Mouse (Mus musculus) adrenal gland, postnatal 36 days (tissue): ENCODE results near the gene 1700025G04Rik. TPM values are rescaled to one million over a fixed set of nuclear protein-coding genes. Genes with fewer than 3 reads are reported as not detected.

ENCODE experiments used
- DNase-seq, 2 experiments: peaks; one replicate each; pipeline ENCODE4 v3.0.0; 2021; ENCODE audit warnings: mixed read lengths in 1 of 2
- long read RNA-seq, 2 experiments: library from polyadenylated mRNA; stranded (forward); transcript quantifications; one replicate each; pipeline ENCODE4 v2.0.0; 2021; ENCODE audit warnings: borderline sequencing depth in 2 of 2
- total RNA-seq, 2 experiments: library from RNA; stranded (reverse); gene quantifications; 2 replicates each; pipeline ENCODE4 v1.2.3; 2021

1700025G04Rik gene
- total RNA-seq: 10 to 100 TPM; 51.0 to 92.3 TPM
- long read RNA-seq, experiment 1, full-length matches to known transcripts: 40 of 54 reads
- long read RNA-seq, experiment 1, partial matches to known transcripts: 2 of 54 reads
- long read RNA-seq, experiment 1, other reads (novel, unspliced or antisense): 12 of 54 reads
- long read RNA-seq, experiment 2, full-length matches to known transcripts: 15 of 21 reads
- long read RNA-seq, experiment 2, partial matches to known transcripts: 0 of 21 reads
- long read RNA-seq, experiment 2, other reads (novel, unspliced or antisense): 6 of 21 reads

DNA sequence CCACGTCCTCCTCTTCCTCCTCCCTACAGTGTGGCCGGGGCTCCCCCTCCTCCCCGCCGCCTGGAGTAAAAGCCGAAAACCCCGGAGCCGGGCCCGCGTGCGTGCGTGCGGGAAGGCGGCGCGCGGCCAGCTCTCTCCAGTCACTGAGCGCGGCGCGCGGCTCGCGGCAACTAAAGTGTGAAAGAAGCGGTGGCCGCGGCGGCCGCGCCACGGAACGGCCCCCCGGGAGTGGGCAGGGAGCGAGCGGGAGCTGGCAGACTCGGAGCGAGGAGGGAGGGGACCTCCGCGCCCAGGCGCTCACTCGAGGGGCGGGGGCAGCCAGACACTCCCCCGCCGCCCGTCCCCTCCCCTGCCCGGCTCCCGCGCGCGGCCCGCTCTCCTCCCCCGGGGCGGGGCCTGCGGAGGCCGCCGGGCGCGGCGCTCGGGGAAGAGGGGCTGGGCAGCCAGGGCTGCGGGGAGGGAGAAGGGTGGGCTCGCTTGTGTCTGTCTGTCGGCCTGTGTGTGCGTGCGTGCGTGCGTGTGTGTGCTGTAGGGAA is at the start of gene 1700025G04Rik:
Gene 1700025G04Rik (minus strand): TSS at position 108 of the 536 bp plus-strand sequence.
- DNase-seq: peak; percentile 93 to 96

DNA sequence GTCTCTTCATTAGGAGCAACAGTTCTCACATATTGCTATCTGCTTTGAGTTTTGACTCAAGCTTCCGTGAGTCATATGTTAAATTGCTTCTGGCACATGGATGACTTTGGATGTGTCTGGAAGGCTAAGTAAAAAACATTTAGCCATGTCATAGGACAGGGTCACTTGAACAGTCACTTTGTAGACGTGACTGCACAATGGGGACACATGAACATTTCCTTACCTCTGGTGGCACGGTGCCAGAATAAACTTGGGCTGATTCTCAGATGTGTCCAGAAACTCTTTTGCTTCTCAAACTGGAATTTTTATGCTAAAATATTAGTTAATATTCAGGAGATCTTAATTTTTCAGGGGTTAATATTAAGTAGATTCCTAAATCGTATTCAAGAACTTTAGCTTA is 49.6 kb upstream of the 1700025G04Rik start:
- peak in 1 of 2 experiments; percentile 31 for DNase-seq

DNA sequence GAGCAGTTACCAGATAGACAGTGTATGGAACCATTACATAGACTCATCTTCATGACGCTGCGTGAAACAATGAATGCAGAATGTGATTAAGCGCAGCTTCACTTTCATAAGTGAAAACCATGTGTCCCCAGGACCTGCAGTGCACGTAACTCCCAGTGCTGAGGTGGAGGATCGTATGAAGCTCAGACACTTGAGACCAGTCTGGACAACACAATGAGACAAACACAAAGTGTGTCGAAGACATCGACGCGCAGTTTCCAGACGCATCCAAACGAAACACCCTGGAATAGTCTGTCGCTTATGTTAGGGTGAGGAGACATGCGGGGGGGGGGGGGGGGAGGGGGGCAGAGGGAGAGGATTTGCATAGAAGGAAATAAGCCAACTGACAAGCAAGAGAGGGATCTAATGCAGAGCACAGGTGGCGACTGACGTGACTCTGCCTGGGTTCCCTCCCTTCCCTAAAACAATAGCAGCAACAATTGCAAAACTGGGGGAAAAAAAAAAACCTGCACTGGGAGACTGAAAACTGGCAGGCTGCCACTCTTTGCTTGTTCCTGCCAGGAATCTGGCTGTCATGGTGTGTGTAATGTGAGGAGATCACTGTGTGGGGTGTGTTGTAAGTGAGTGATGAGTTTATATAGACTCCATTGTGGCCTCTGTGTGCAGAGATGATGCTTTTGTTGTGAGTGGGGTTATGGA is 40.3 kb upstream of the 1700025G04Rik start:
- DNase-seq: peak; percentile 74 to 75

DNA sequence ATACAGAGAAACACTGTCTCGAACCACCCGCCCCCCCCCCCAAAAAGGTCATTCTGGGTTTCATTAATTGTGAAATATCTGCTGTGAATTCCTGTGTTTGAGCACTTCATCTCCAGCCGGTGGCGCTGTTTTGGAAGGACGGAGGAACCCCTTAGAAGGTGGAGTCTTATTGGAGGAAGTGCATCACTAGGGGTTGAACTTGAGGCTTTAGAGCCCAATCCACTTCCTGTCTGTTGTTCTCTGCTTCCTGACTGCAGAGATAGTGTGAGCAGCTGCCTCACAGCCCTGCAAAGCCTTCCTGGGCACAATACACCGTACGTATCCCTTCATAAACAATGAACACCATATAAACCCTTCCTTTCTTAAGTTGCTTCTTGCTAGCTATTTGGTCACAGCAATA is 35.5 kb upstream of the 1700025G04Rik start:
- DNase-seq: no peak

DNA sequence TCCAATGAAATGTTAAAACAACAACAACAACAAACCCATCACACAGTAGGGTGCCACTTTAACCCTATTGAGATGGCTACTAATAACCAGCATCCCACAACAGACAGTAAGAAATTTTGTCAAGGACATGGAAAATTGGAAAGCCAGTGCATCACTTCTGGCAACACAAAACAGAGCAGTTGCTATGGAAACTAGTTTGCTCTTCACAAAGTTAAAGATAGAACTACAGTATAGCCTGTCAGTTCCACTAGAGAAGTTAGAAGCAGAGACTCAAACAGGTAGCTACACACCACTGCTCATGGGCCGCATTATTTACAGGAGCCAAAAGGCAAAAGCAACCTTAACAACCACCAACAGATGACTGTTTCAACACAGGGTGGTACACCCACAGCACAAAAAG is 20.2 kb upstream of the 1700025G04Rik start:
- no peak for DNase-seq

DNA sequence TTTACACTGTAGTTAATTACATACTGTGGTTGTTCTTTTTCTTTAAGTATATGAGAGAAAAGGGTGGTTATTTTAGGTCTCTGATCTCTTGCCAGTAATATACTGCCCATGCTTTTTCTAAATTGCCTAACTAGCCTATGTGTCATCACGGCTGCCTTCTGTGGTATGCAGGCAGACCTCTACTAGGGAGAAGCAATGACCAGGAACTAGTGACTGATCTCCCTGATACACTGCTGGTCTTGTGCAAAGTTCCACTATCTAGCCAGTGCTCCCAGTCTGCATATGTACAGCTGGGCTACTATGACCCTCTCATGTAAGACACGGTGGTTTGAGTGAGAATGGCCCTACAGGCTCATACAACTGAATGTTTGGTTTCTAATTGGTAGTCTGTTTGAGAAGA is 16.2 kb upstream of the 1700025G04Rik start:
- DNase-seq: no peak

DNA sequence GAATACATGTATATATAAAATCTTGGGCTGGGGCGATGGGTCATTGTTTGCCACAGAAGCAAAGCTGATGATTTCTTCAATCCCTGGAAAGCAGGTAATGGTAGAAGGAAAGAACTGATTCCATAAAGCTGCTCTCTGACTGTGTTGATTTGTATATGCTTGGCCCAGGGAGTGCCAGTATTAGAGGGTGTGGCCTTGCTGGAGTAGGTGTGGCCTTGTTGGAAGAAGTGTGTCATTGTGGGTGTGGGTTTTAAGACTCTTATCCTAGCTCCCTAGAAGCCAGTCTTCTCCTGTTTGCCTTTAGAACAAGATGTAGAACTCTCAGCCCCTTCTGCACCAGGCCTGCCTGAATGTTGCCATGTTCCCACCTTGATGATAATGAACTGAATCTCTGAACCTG is 15.3 kb upstream of the 1700025G04Rik start:
- DNase-seq: no peak

DNA sequence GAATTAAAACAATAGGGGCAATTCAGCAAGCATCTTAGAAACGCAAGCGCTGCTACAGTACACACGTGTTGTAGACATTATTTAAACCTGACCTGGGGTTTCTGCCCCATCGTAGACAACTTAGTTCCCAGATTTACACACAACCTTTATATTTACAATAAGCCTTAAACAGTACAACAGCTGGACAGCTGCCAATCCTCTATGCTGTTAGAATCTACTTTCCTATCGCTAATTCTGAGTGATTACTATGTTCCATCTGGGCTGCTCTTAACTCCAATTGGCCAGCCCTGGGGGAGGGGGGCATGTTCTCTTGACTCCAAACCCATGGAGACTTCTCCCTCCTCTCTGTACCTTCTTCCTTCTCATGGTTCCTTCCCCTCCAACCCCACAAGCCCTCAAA is 11.8 kb upstream of the 1700025G04Rik start:
- DNase-seq: no peak

DNA sequence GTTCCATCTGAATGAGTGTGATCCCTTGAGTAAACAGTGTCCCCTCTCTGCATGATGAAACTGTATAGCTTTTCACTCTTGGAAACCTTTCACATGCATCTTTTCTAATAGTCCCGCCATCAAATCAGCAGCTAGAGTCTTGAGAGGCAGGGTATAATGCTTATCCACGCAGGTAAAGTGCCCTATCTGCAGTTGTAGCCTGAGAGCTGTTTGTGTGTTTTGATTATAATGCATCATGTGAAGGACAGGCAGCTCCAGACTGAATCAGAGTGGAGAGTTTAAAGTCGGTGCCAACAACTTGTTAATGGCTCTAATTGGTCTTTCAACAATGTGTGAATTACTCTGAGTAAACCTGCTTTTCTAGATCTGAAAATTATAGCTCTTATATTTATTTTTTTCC is 6.1 kb upstream of the 1700025G04Rik start:
- DNase-seq: no peak

DNA sequence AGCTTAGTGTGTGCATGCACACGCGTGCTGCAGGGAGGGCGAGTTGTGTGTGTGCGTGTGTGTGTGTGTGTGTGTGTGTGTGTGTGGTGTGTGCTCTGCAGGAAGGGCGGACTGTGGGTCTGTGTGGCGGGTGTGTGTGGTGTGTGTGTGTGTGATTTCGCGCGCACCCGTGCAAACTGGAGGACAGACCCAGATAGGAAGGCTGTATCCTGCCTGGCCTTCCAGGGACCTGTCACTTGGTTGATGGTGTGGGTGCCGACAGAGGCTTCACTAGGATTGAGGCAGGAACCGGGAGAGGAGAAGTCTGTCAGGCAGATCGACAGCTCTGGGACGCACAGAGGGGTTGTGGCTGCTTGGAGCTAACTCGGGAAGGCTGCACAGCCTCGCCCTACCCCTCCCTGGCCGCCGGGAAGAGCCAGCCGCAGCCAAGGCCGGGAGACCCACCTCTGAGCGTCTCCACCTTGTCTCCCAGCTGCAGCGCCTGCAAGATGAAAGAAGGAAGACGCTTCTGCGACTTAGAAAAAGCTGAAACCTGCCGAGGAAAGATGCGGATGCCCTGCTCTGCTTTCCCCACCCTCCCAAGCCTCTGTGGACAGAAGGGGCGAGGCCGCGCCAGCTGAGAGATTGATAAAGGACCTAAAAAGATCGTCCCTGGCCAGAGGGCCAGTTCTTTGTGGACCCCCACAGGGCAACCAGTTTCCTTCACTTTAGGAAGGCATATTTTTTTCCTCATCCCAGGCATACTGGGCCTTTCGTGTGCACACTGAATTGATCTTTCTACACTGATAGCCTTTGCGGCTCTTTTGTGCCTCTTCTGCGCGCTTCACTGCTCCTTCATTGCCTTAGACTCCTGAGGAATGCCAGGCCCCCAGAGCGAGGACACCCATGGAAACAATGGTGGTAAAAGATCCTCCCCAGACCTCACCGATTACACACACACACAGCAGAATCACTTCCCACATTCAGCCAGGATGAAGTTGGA is 930 bp upstream of the 1700025G04Rik start:
- peak; percentile 43 to 60 for DNase-seq

DNA sequence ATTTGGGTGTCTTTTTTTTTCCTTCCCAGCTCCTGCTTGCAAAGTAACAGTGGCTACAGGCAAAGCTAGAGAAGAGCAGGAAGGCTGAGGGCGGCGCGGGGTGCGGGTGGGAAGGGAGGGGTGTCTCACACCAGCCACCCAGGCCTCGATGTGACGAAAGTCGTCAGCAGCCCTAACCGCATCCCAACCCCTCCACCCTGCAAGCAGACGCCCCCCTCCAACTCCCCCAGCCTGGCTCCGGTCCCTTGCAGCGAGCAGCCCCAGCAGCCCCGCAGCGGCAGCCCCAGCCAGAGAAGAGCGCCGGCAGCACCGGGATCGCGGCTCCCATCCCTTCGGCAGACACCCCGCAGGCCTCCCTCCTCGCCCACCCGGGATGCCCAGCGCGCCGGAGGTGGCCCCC is 399 bp downstream of the 1700025G04Rik start:
- peak; percentile 41 to 63 for DNase-seq

DNA sequence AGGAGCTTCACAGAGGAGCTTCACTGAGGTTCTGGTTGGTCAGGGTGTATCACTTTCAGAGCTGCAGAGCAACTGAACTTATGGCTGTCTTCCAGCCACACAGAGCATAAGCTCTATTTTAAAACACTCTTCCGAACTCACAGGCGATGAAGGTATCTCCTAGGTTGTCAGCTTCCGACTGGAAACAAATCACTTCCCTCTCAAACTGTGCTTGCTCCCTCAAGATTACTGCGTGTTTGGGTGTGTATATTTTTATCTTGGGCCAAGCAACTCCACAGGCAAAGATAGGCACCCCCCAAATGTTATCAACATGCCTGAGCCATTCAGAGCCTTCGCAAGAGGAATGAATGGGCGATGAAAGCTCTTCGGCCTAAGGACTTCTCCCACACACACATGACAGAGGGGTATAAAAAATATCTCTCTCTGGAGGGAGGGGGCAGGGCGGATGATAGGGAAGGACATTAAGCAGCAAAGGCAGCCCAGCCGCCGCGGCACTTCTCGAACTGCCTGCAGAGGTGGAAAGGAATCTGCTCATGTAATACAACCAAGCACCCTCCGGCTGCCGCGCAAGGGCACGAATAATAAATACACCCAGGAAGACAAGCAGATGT is 1.0 kb downstream of the 1700025G04Rik start:
- DNase-seq: peak; percentile 47 to 69

DNA sequence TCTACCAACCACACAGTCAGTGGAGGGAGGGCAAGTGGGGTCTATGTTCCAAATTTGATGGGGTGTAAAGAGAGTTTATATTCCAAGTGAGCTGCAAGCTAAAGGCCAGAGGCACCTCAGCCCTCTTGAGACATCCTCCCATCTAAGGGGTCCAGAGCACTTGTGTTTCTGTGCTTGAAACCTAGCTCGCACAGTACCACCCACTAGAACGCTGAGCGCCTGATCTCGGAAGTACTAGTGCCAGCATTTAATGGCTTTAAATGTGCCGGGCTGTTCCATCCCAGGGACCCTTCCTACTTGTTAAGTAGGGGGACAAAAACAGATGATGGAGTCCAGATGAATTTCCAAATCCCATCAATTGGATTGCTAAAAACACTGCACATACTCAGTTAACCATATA is 1.9 kb downstream of the 1700025G04Rik start:
- DNase-seq: no peak

DNA sequence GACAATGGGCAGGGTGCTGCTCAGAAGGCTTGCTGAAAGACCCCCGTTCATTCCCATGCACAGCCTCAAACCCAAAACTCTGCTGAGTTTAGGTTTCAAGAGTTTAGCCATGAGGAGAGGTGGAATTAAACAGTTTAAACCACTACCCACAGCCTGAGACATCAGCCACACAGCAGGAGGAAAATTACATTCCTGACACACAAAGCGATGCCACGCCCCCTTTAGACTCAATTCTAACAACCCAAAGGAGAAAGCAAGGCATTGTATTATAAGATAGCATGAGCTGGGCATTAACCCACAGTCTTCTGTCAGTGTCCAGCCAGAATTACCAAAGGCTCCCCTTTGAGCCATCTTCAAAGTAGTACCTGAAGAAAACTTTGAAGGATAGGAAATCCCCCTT is 3.0 kb downstream of the 1700025G04Rik start:
- no peak for DNase-seq

DNA sequence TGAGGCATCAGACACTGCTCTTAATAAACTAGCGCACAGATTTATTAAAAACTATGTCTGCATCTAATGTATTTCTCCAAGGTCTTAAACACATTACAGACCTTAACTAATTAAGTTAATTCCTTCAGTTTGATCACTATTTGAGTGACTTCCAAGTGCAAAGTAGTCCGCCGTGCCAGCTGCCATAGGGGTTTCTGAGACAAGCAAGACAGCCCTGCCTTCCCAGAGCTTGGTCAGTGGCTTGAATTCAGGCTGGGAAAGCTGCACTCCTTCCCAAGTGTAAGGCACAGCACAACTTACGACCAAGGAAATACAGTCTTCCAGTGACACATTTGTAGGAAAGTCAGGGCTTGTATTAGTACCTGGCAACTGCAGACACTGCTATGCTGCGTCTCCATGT is 4.4 kb downstream of the 1700025G04Rik start:
- DNase-seq: no peak

DNA sequence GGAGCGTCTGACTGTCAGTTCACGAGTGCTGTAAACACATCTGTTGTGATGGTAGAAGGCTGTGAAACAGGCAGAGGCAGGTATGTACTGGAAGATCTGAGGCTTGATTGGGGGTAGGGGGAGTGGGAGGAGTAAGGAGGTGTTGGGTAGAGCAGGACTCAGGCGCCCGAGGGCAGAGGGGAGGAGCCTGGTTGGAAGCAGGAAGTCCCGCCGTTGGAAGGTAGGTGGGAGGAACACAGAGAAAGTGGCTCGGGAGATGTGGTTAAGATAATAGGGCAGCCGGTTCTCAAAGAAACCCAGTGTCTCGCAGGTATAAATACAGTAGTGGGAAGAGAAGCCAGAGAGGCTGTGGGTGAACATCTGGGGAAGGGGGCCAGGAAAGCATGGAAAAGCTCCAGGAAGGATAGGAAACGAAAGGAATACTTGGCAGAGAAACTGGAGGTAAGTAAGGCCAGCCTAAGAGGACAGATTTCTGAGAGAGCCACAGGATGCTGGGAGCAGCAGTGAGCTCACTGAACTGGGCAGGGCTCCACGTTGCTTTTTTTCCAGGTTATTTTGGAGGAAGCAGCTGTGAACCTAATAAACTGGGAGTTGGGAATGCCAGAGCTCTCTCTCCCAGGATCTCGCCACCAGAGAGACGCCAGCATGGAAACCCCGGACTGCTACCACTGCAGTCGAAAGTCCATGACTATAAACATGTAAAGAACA is 5.1 kb downstream of the 1700025G04Rik start:
- DNase-seq: peak; percentile 21 to 44

DNA sequence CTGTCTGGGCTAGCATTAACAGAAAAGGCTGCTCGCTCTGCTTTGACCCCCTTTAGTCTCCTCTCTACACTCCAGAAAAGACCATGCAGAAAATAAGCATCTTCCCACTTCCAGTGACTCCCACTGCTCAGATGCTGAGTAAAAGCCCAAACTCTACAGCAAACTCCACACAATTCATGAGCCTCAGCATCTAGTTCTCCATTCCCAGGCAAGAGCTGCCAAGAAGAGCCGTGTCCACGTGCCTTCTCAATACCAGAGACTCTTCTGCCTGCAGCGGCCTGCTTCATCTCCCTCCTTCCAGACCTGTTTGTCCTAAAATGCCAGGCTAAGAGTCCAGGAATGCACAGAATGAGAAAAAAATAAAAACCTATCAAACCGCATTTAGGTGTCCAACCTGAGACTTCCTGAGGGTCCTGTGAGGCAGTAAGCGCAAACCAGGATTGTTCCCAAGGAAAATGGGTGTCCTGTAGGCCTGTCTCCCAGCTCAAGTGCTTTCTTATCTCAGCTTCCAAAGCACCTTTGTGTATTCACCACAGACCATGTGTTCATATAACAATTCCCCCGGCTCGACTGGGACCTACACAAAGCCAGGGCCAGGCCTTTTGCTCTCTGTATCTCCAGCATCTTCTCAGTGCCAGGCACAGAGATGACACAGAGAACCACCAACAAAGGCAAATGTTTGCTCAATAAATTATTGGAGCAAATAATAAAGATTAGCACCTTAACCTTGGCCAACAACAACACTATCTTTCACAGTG is 7.8 kb downstream of the 1700025G04Rik start:
- DNase-seq: no peak

DNA sequence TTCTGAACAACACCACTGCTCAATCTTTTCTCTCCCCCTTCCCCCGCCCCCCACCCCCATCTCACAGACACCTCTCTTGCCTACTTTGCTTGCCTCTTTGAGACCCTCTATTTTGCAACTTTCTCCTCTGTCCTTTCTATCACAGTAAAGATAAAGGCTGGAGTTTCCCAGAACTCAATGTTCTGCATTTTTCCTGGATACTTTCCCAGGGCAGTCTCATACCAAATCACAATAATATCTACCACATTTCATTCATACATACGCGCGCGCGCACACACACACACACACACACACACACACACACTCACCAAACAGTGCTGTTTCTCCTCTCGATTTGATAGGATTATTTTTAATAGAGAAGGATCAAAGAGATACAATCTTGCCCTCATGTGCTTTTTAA is 8.8 kb downstream of the 1700025G04Rik start:
- no peak for DNase-seq

DNA sequence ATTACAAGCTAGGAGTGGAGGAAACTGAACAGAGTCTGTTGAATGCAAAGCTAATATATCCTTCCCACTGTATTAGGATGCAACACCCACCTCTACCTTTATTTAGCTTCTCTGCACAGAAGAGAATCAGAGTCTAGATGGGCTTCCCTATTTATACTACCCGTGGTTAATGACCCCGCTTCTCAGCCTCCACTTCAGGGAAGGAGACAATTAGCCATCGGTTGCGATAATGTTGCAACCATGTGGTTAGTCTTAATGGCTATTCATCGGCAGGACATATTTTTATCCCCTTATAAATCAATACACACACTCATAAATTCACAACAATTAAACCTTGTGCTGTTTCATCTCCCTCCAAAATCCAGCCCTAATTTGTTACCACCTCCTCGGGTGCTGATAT is 9.7 kb downstream of the 1700025G04Rik start:
- DNase-seq: no peak

DNA sequence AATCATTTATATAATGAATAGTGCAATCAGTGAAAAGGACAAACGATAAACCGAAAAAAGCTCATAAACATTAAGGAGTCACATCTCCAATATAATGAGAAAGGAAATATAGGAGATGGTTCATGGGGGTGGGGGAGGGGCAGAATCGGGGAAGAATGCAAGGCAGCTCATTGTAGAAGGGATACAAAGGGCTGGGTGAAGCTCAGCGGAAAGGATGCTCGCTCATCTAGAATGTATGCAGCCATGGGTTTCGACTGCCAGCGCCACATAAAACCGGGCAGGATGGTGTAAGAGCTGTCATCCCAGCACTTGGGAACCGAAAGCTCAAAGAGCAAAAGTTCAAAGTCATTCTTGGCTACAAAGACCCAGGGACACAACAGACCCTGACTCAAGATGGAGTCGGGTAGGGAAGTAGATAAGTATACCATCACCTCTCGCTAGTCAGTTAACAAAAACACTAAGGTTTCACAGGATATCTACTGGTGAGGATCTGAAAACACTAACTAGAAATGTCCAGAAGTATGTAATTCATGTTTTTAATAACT is 12.7 kb downstream of the 1700025G04Rik start:
- no peak for DNase-seq
